Mouse (Mus musculus): Measurements from ENCODE around the gene Gstp2. TPM values are rescaled to one million over a fixed set of nuclear protein-coding genes. Genes with fewer than 3 reads are reported as not detected.

Gene Gstp2
- polyA plus RNA-seq, 1 experiment from 2014 or later = 8.3 TPM

- no peaks in the 10 kb centered on the region for H3K9me3 ChIP-seq (replicated peaks)
- H3K4me2 ChIP-seq (replicated peaks) = peak overlapping the region; percentile 91
- 87% methylated on average over 9 of the region's 9 CpGs for WGBS
- no peak for ATAC-seq (ENCODE audit: low FRiP score)
- H3K4me3 ChIP-seq = 0 out of 2 replicates have a peak overlapping the region, but pooled peaks have one; percentile 75
- H3K4me1 ChIP-seq = peaks cover 8% of the 10 kb centered on the region
- H3K27ac ChIP-seq = no peak overlapping the region
- H3K36me3 ChIP-seq = no peaks in the 10 kb centered on the region
- peak overlapping the region; percentile 87; the same call in 1 of the 2 replicates for H3K9ac ChIP-seq
- H3K27me3 ChIP-seq = peaks cover 3% of the 10 kb centered on the region; the same call in 1 of the 2 replicates
Measured at GRCm38 (mm10) chr19:3999121-3999730, 46.6 kb downstream of the Gstp2 start.

GRCm38 (mm10) chr19:3998335-3998734 is 47.5 kb downstream of the Gstp2 start:
- Histone ChIP-seq H3K4me3 (no peak overlapping the region), H3K9me3 (replicated peaks) (no peaks in the 10 kb centered on the region), H3K27me3 (peaks cover 3% of the 10 kb centered on the region; the same call in 1 of the 2 replicates), H3K27ac (no peak overlapping the region), H3K4me1 (peaks cover 8% of the 10 kb centered on the region), H3K9ac (no peak overlapping the region), H3K4me2 (replicated peaks) (no peak overlapping the region), H3K36me3 (no peaks in the 10 kb centered on the region)
- WGBS = 72% methylated on average over 8 of the region's 8 CpGs
- no peak for ATAC-seq (ENCODE audit: low FRiP score)

GRCm38 (mm10) chr19:3997231-3997630 is 48.6 kb downstream of the Gstp2 start:
- peaks cover 3% of the 10 kb centered on the region; the same call in 1 of the 2 replicates for H3K27me3 ChIP-seq
- H3K4me3 ChIP-seq = no peak overlapping the region
- H3K9me3 ChIP-seq (replicated peaks) = no peaks in the 10 kb centered on the region
- no peak overlapping the region for H3K4me2 ChIP-seq (replicated peaks)
- H3K36me3 ChIP-seq = no peaks in the 10 kb centered on the region
- peaks cover 8% of the 10 kb centered on the region for H3K4me1 ChIP-seq
- WGBS = 67% methylated on average over 8 of the region's 8 CpGs
- H3K9ac ChIP-seq = no peak overlapping the region
- no peak for ATAC-seq (ENCODE audit: low FRiP score)
- H3K27ac ChIP-seq = no peak overlapping the region

GRCm38 (mm10) chr19:3996747-3997146 is 49.1 kb downstream of the Gstp2 start:
- Histone ChIP-seq H3K9ac (no peak overlapping the region; the same call in 1 of the 2 replicates), H3K4me2 (replicated peaks) (no peak overlapping the region), H3K36me3 (no peaks in the 10 kb centered on the region), H3K4me1 (peaks cover 8% of the 10 kb centered on the region), H3K27me3 (peaks cover 3% of the 10 kb centered on the region; the same call in 1 of the 2 replicates), H3K27ac (no peak overlapping the region), H3K4me3 (no peak overlapping the region), H3K9me3 (replicated peaks) (no peaks in the 10 kb centered on the region)
- no peak for ATAC-seq (ENCODE audit: low FRiP score)
- 82% methylated on average over 8 of the region's 8 CpGs for WGBS

- Histone ChIP-seq H3K27me3 (0 out of 2 replicates have a peak, but pooled peaks cover 3% of the 10 kb centered on the region), H3K4me1 (peaks cover 3% of the 10 kb centered on the region), H3K27ac (no peak overlapping the region), H3K9me3 (replicated peaks) (no peaks in the 10 kb centered on the region), H3K9ac (no peak overlapping the region), H3K36me3 (no peaks in the 10 kb centered on the region), H3K4me3 (no peak overlapping the region), H3K4me2 (replicated peaks) (no peak overlapping the region)
- no peak for ATAC-seq (ENCODE audit: low FRiP score)
- 73% methylated on average over 7 of the region's 7 CpGs for WGBS
Measured at GRCm38 (mm10) chr19:3996106-3996505, 49.7 kb downstream of the Gstp2 start.

- Histone ChIP-seq H3K27me3 (0 out of 2 replicates have a peak, but pooled peaks cover 3% of the 10 kb centered on the region), H3K9ac (no peak overlapping the region), H3K4me1 (peaks cover 4% of the 10 kb centered on the region; the same call in 1 of the 2 replicates), H3K4me3 (no peak overlapping the region), H3K4me2 (replicated peaks) (no peak overlapping the region), H3K27ac (no peak overlapping the region), H3K36me3 (no peaks in the 10 kb centered on the region), H3K9me3 (replicated peaks) (no peaks in the 10 kb centered on the region)
- WGBS = 91% methylated on average over 3 of the region's 3 CpGs
- ATAC-seq (ENCODE audit: low FRiP score) = no peak
Measured at GRCm38 (mm10) chr19:3995505-3995904, 50.3 kb downstream of the Gstp2 start.

- H3K27ac ChIP-seq = no peak overlapping the region
- no peaks in the 10 kb centered on the region for H3K36me3 ChIP-seq
- 64% methylated on average over 6 of the region's 6 CpGs for WGBS
- ATAC-seq (ENCODE audit: low FRiP score) = no peak
- no peaks in the 10 kb centered on the region for H3K9me3 ChIP-seq (replicated peaks)
- H3K4me2 ChIP-seq (replicated peaks) = no peak overlapping the region
- no peak overlapping the region for H3K4me3 ChIP-seq
- no peak overlapping the region for H3K9ac ChIP-seq
- 0 out of 2 replicates have a peak, but pooled peaks cover 3% of the 10 kb centered on the region for H3K27me3 ChIP-seq
- H3K4me1 ChIP-seq = peaks cover 4% of the 10 kb centered on the region; the same call in 1 of the 2 replicates
Measured at GRCm38 (mm10) chr19:3994932-3995331, 50.9 kb downstream of the Gstp2 start.

GRCm38 (mm10) chr19:3992416-3992815 is 53.4 kb downstream of the Gstp2 start, which contains the start of gene Tbx10:
Gene Tbx10 (plus strand): TSS chr19:3992752.
- WGBS = 49% methylated on average over 5 of the region's 5 CpGs
- ATAC-seq (ENCODE audit: low FRiP score) = no peak

GRCm38 (mm10) chr19:3991966-3992365 is 53.9 kb downstream of the Gstp2 start:
- H3K4me3 ChIP-seq = no peak overlapping the region
- H3K36me3 ChIP-seq = no peaks in the 10 kb centered on the region
- peaks cover 4% of the 10 kb centered on the region; the same call in 1 of the 2 replicates for H3K4me1 ChIP-seq
- no peaks in the 10 kb centered on the region for H3K27me3 ChIP-seq
- H3K27ac ChIP-seq = no peak overlapping the region
- H3K9me3 ChIP-seq (replicated peaks) = no peaks in the 10 kb centered on the region
- WGBS = 80% methylated on average over 3 of the region's 3 CpGs
- no peak overlapping the region for H3K4me2 ChIP-seq (replicated peaks)
- H3K9ac ChIP-seq = no peak overlapping the region
- no peak for ATAC-seq (ENCODE audit: low FRiP score)

More at GRCm38 (mm10) chr19:3992416-3992815, 53.4 kb downstream of the Gstp2 start, which contains the start of gene Tbx10:
- Histone ChIP-seq H3K27me3 (no peaks in the 10 kb centered on the region), H3K4me2 (replicated peaks) (no peak within 1 kb of the TSS), H3K9me3 (replicated peaks) (no peaks in the 10 kb centered on the region), H3K9ac (no peak within 1 kb of the TSS; the same call in 1 of the 2 replicates), H3K27ac (no peak within 1 kb of the TSS), H3K4me3 (no peak within 1 kb of the TSS), H3K4me1 (peaks cover 4% of the 10 kb centered on the region; the same call in 1 of the 2 replicates), H3K36me3 (no peaks in the 10 kb centered on the region)

- no peaks in the 10 kb centered on the region for H3K36me3 ChIP-seq
- peaks cover 5% of the 10 kb centered on the region for H3K4me1 ChIP-seq
- no peak overlapping the region for H3K9ac ChIP-seq
- 95% methylated on average over 3 of the region's 3 CpGs for WGBS
- H3K27ac ChIP-seq = no peak overlapping the region
- no peak for ATAC-seq (ENCODE audit: low FRiP score)
- no peak overlapping the region for H3K4me3 ChIP-seq
- no peak overlapping the region for H3K4me2 ChIP-seq (replicated peaks)
- H3K9me3 ChIP-seq (replicated peaks) = no peaks in the 10 kb centered on the region
- no peaks in the 10 kb centered on the region for H3K27me3 ChIP-seq
Measured at GRCm38 (mm10) chr19:3991562-3991961, 54.3 kb downstream of the Gstp2 start.

GRCm38 (mm10) chr19:3990804-3991203 is 55.0 kb downstream of the Gstp2 start:
- Histone ChIP-seq H3K36me3 (no peaks in the 10 kb centered on the region), H3K27me3 (no peaks in the 10 kb centered on the region), H3K9ac (0 out of 2 replicates have a peak overlapping the region, but pooled peaks have one; percentile 13), H3K27ac (peak overlapping the region; percentile 17; the same call in 1 of the 2 replicates), H3K4me3 (no peak overlapping the region), H3K9me3 (replicated peaks) (no peaks in the 10 kb centered on the region), H3K4me2 (replicated peaks) (no peak overlapping the region), H3K4me1 (peaks cover 12% of the 10 kb centered on the region)
- ATAC-seq (ENCODE audit: low FRiP score) = no peak
- 36% methylated on average over 6 of the region's 6 CpGs for WGBS

All from hindbrain, embryonic 12.5 days (tissue).